Mouse (Mus musculus) ovary, postnatal 10 days (tissue): ENCODE measurements around the gene Ogfr.
A peak's percentile ranks its signal among the peaks of the same experiment; 100 is the strongest.

Experiments
- DNase-seq: peaks from one replicate; pipeline ENCODE4 v3.0.0; 2022; ENCODE audit warnings: low spot score

Ogfr gene

GRCm38 (mm10) chr2:180589123-180589831 is at the start of gene Ogfr:
TSS of gene Ogfr (plus strand) at chr2:180589245.
- DNase-seq: peak; percentile 67

GRCm38 (mm10) chr2:180543675-180544074 is 45.4 kb upstream of the Ogfr start:
- no peak for DNase-seq

GRCm38 (mm10) chr2:180545046-180545445 is 44.0 kb upstream of the Ogfr start:
- DNase-seq: no peak

GRCm38 (mm10) chr2:180547384-180548106 is 41.5 kb upstream of the Ogfr start:
- no peak for DNase-seq

- no peak for DNase-seq
Measured at GRCm38 (mm10) chr2:180552340-180552739, 36.7 kb upstream of the Ogfr start.

- DNase-seq: no peak
Measured at GRCm38 (mm10) chr2:180555219-180555618, 33.8 kb upstream of the Ogfr start.

- no peak for DNase-seq
Measured at GRCm38 (mm10) chr2:180556470-180556869, 32.6 kb upstream of the Ogfr start.

GRCm38 (mm10) chr2:180560245-180560644 is 28.8 kb upstream of the Ogfr start:
- DNase-seq: no peak

- DNase-seq: no peak
Measured at GRCm38 (mm10) chr2:180562146-180562545, 26.9 kb upstream of the Ogfr start.

- no peak for DNase-seq
Measured at GRCm38 (mm10) chr2:180563296-180563695, 25.7 kb upstream of the Ogfr start.

GRCm38 (mm10) chr2:180563841-180564240 is 25.2 kb upstream of the Ogfr start:
- DNase-seq: no peak

GRCm38 (mm10) chr2:180566240-180566913 is 22.7 kb upstream of the Ogfr start:
- DNase-seq: no peak

- no peak for DNase-seq
Measured at GRCm38 (mm10) chr2:180569028-180569643, 19.9 kb upstream of the Ogfr start.

GRCm38 (mm10) chr2:180576482-180576881 is 12.6 kb upstream of the Ogfr start:
- no peak for DNase-seq

- DNase-seq: no peak
Measured at GRCm38 (mm10) chr2:180578686-180579085, 10.4 kb upstream of the Ogfr start.

- no peak for DNase-seq
Measured at GRCm38 (mm10) chr2:180581002-180581401, 8.0 kb upstream of the Ogfr start, which contains the start of gene Mrgbp. TSS of gene Mrgbp (plus strand) at chr2:180581304.

GRCm38 (mm10) chr2:180582481-180583153 is 6.4 kb upstream of the Ogfr start:
- peak; percentile 97 for DNase-seq

GRCm38 (mm10) chr2:180583154-180583507 is 5.9 kb upstream of the Ogfr start:
- no peak for DNase-seq

- DNase-seq: no peak
Measured at GRCm38 (mm10) chr2:180588736-180589122, 316 bp upstream of the Ogfr start.

GRCm38 (mm10) chr2:180597490-180597889 is 8.4 kb downstream of the Ogfr start, which contains the start of gene Col9a3:
TSS of gene Col9a3 (plus strand) at chr2:180597790.
- DNase-seq: no peak

- no peak for DNase-seq
Measured at GRCm38 (mm10) chr2:180598157-180598705, 9.2 kb downstream of the Ogfr start.
